8 mouse cellular contexts compared by ENCODE assay signal in the genomic region with DNA sequence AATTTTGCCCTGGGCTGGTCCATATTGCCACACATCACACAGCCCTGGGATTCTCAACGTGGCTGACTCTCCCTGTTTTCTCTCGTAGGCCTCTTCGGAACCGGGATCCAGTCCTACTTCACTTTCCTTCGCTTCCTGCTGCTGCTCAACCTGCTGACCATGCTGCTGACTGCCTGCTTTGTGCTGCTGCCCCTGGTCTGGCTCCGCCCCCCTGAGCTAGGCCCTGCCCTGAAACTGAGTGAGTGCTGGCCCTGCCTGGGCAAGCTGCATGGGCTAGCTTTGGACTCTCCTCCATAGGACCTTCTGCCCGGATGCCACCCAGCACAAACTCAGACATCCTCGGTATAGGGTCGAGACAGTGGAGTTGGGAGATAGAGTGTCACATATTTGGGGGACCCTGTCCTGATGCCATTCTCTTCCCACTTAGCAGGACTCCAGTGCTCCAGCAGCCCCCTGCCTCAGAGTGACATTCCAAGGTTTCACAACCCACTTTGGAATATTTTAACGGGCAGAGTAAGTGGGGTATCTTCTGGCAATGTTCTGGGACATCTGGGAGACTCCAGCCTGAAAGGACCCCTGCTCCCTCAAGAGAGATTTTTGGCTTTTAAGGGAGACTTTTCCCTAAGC. TPM values are rescaled to one million over a fixed set of nuclear protein-coding genes. Genes with fewer than 3 reads are reported as not detected.
DNase-seq lines count a peak whose midpoint lies in the region; ATAC-seq and TF ChIP-seq lines count a peak whose summit lies in the region.

No protein-coding gene starts in this region.

- peak overlapping the region; percentile 52 for H3K4me3 ChIP-seq in heart, embryonic 11.5 days (ENCODE audit: low read depth, low read length)
- no peak overlapping the region for H3K4me3 ChIP-seq in kidney, postnatal 0 days (replicated peaks; ENCODE audit: low read depth, low read length)
- peak overlapping the region; percentile 52 for H3K4me3 ChIP-seq in midbrain, embryonic 10.5 days
- peak overlapping the region; percentile 29 for H3K4me3 ChIP-seq in stomach, embryonic 16.5 days (replicated peaks; ENCODE audit: low read length)

- peaks cover 41% of the 10 kb centered on the region for H3K4me1 ChIP-seq in heart, embryonic 11.5 days (ENCODE audit: control insufficient read depth, insufficient read depth, low read length)
- peaks cover 32% of the 10 kb centered on the region for H3K4me1 ChIP-seq in kidney, postnatal 0 days (replicated peaks; ENCODE audit: insufficient read depth, low read length)
- peaks cover 52% of the 10 kb centered on the region for H3K4me1 ChIP-seq in midbrain, embryonic 10.5 days
- H3K4me1 ChIP-seq in stomach, embryonic 16.5 days (ENCODE audit: control insufficient read depth, insufficient read depth, low read length): peaks cover 38% of the 10 kb centered on the region

- intact Hi-C loops in heart, postnatal 25 days (cut with DNase I): no loop called here

- H3K27ac ChIP-seq in heart, embryonic 11.5 days (ENCODE audit: low read depth, low read length): peak overlapping the region; percentile 96
- no peak overlapping the region for H3K27ac ChIP-seq in kidney, postnatal 0 days
- H3K27ac ChIP-seq in midbrain, embryonic 10.5 days (replicated peaks): peak overlapping the region; percentile 69; the same call in 1 of the 2 replicates
- peak overlapping the region; percentile 14; the same call in 1 of the 2 replicates for H3K27ac ChIP-seq in stomach, embryonic 16.5 days (ENCODE audit: low read length)

- ATAC-seq in heart, embryonic 11.5 days (replicated peaks; ENCODE audit: insufficient number of reproducible peaks, low FRiP score, low TSS enrichment): no peak; the same call in 1 of the 2 replicates
- ATAC-seq in kidney, postnatal 0 days (replicated peaks; ENCODE audit: low FRiP score, low read depth): no peak
- no peak for ATAC-seq in stomach, embryonic 16.5 days (ENCODE audit: insufficient read depth, low FRiP score)

- H3K27me3 ChIP-seq in heart, embryonic 11.5 days (ENCODE audit: control insufficient read depth, insufficient read depth, low read length): peaks cover 17% of the 10 kb centered on the region
- no peaks in the 10 kb centered on the region for H3K27me3 ChIP-seq in kidney, postnatal 0 days (ENCODE audit: insufficient read depth, low read length)
- peaks cover 77% of the 10 kb centered on the region for H3K27me3 ChIP-seq in midbrain, embryonic 10.5 days (ENCODE audit: low read depth, poor library complexity, severe bottlenecking)
- H3K27me3 ChIP-seq in stomach, embryonic 16.5 days (ENCODE audit: control insufficient read depth, insufficient read depth, low read length): no peaks in the 10 kb centered on the region

- H3K36me3 ChIP-seq in heart, embryonic 11.5 days (ENCODE audit: control insufficient read depth, insufficient read depth, low read length): no peaks in the 10 kb centered on the region
- H3K36me3 ChIP-seq in kidney, postnatal 0 days (ENCODE audit: insufficient read depth, low read length): no peaks in the 10 kb centered on the region
- no peaks in the 10 kb centered on the region for H3K36me3 ChIP-seq in midbrain, embryonic 10.5 days
- H3K36me3 ChIP-seq in stomach, embryonic 16.5 days (ENCODE audit: control insufficient read depth, insufficient read depth, low read length): no peaks in the 10 kb centered on the region

- TF ChIP-seq CTCF in kidney, postnatal 0 days (IDR thresholded peaks at IDR 0.05; ENCODE audit: low read depth): no peak

- peak overlapping the region; percentile 74; the same call in 1 of the 2 replicates for H3K9ac ChIP-seq in heart, embryonic 11.5 days (ENCODE audit: low read depth, low read length)
- H3K9ac ChIP-seq in kidney, postnatal 0 days (ENCODE audit: low read depth, low read length): peak overlapping the region; percentile 52; the same call in 1 of the 2 replicates
- H3K9ac ChIP-seq in stomach, embryonic 16.5 days (ENCODE audit: low read length): peak overlapping the region; percentile 54

- WGBS in heart, embryonic 11.5 days (ENCODE audit: insufficient replicate concordance): 39% methylated on average over 10 of the region's 10 CpGs
- WGBS in kidney, postnatal 0 days: 42% methylated on average over 10 of the region's 10 CpGs
- WGBS in midbrain, embryonic 10.5 days: 32% methylated on average over 10 of the region's 10 CpGs
- 47% methylated on average over 10 of the region's 10 CpGs for WGBS in stomach, embryonic 16.5 days

- H3K9me3 ChIP-seq in heart, embryonic 11.5 days (replicated peaks; ENCODE audit: control insufficient read depth, low read length): no peaks in the 10 kb centered on the region
- no peaks in the 10 kb centered on the region for H3K9me3 ChIP-seq in kidney, postnatal 0 days (replicated peaks; ENCODE audit: low read length)
- no peaks in the 10 kb centered on the region for H3K9me3 ChIP-seq in midbrain, embryonic 10.5 days (replicated peaks)
- no peaks in the 10 kb centered on the region for H3K9me3 ChIP-seq in stomach, embryonic 16.5 days (replicated peaks; ENCODE audit: control insufficient read depth, low read length)

- peak; percentile 51 to 55 for DNase-seq in heart, adult 18-20 months
- DNase-seq in heart, postnatal 25 days (ENCODE audit: low spot score): no peak
- peak; percentile 53 for DNase-seq in kidney, postnatal 0 days (ENCODE audit: low spot score)
- DNase-seq in midbrain, embryonic 10.5 days (ENCODE audit: low spot score): no peak
- DNase-seq in gastrocnemius, adult 18-20 months (ENCODE audit: low spot score): no peak
- no peak for DNase-seq in gastrocnemius, adult 8-10 months (ENCODE audit: low spot score in 2 of 2)

- peak overlapping the region; percentile 99 for H3K4me2 ChIP-seq in heart, embryonic 11.5 days
- H3K4me2 ChIP-seq in kidney, postnatal 0 days (ENCODE audit: low read length): peak overlapping the region; percentile 97
- peak overlapping the region; percentile 83 for H3K4me2 ChIP-seq in stomach, embryonic 16.5 days (ENCODE audit: low read depth, low read length)

RNA-seq across cellular contexts. Expression of a gene that starts 1.8 kb away (rescaled TPM):
- total RNA-seq in heart, adult 18-20 months (2021): 10 to 100 TPM; 11.6 to 16.4 TPM
- total RNA-seq in heart, postnatal 25 days (2021): 10 to 100 TPM; 14.4 to 18.8 TPM
- polyA plus RNA-seq in heart, embryonic 11.5 days (2014; fragmentation: Nextera tagmentation; extraction: Ambion mirVana): 23.8 and 26.2 TPM in 2 replicates
- polyA plus RNA-seq in kidney, postnatal 0 days (2015; fragmentation: Nextera tagmentation; extraction: Ambion mirVana): 38.8 and 39.2 TPM in 2 replicates
- polyA plus RNA-seq in midbrain, embryonic 10.5 days (2016; fragmentation: Nextera tagmentation; extraction: Ambion mirVana): 10.1 and 10.5 TPM in 2 replicates
- 31.6 and 36.8 TPM in 2 replicates for polyA plus RNA-seq in stomach, embryonic 16.5 days (2015; fragmentation: Nextera tagmentation; extraction: Ambion mirVana)
- total RNA-seq in gastrocnemius, adult 18-20 months (2021): 1 to 10 TPM; 2.5 to 4.9 TPM
- total RNA-seq in gastrocnemius, adult 8-10 months (2022): 1 to 10 TPM; 2.4 to 6.4 (median 4.5) TPM

RNA-seq across cellular contexts. Expression of a gene that starts 1.9 kb away (rescaled TPM):
- total RNA-seq in heart, adult 18-20 months (2021): 1 to 10 TPM; 4.6 to 5.6 TPM
- 1 to 10 TPM; 2.9 to 3.4 TPM for total RNA-seq in heart, postnatal 25 days (2021)
- 4.4 and 4.5 TPM in 2 replicates for polyA plus RNA-seq in heart, embryonic 11.5 days (2014; fragmentation: Nextera tagmentation; extraction: Ambion mirVana)
- 2.3 and 3.6 TPM in 2 replicates for polyA plus RNA-seq in kidney, postnatal 0 days (2015; fragmentation: Nextera tagmentation; extraction: Ambion mirVana)
- polyA plus RNA-seq in midbrain, embryonic 10.5 days (2016; fragmentation: Nextera tagmentation; extraction: Ambion mirVana): 0.78 and 0.93 TPM in 2 replicates
- 3.2 and 3.7 TPM in 2 replicates for polyA plus RNA-seq in stomach, embryonic 16.5 days (2015; fragmentation: Nextera tagmentation; extraction: Ambion mirVana)
- total RNA-seq in gastrocnemius, adult 18-20 months (2021): under 1 TPM; 0.64 to 0.78 TPM
- under 1 TPM; 0.38 to 0.89 (median 0.43) TPM for total RNA-seq in gastrocnemius, adult 8-10 months (2022)

RNA-seq across cellular contexts. Expression of a gene that starts 13.7 kb away (rescaled TPM):
- not detected for total RNA-seq in heart, adult 18-20 months (2021)
- not detected for total RNA-seq in heart, postnatal 25 days (2021)
- polyA plus RNA-seq in heart, embryonic 11.5 days (2014; fragmentation: Nextera tagmentation; extraction: Ambion mirVana): 3.2 and 3.9 TPM in 2 replicates
- not detected in 2 replicates for polyA plus RNA-seq in kidney, postnatal 0 days (2015; fragmentation: Nextera tagmentation; extraction: Ambion mirVana)
- polyA plus RNA-seq in midbrain, embryonic 10.5 days (2016; fragmentation: Nextera tagmentation; extraction: Ambion mirVana): 1.4 and 2.2 TPM in 2 replicates
- 2.5 and 4.7 TPM in 2 replicates for polyA plus RNA-seq in stomach, embryonic 16.5 days (2015; fragmentation: Nextera tagmentation; extraction: Ambion mirVana)
- not detected for total RNA-seq in gastrocnemius, adult 18-20 months (2021)
- total RNA-seq in gastrocnemius, adult 8-10 months (2022): not detected

RNA-seq across cellular contexts. Expression of a gene that starts 25.7 kb away (rescaled TPM):
- total RNA-seq in heart, adult 18-20 months (2021): 1 to 10 TPM in 1 of 2 experiments, under 1 TPM in 1; 0.87 to 1.4 TPM
- total RNA-seq in heart, postnatal 25 days (2021): 1 to 10 TPM in 1 of 2 experiments, under 1 TPM in 1; 0.36 to 1.2 TPM
- 0.34 and 0.62 TPM in 2 replicates for polyA plus RNA-seq in heart, embryonic 11.5 days (2014; fragmentation: Nextera tagmentation; extraction: Ambion mirVana)
- 0.19 and 0.21 TPM in 2 replicates for polyA plus RNA-seq in kidney, postnatal 0 days (2015; fragmentation: Nextera tagmentation; extraction: Ambion mirVana)
- 0.14 and 0.58 TPM in 2 replicates for polyA plus RNA-seq in midbrain, embryonic 10.5 days (2016; fragmentation: Nextera tagmentation; extraction: Ambion mirVana)
- polyA plus RNA-seq in stomach, embryonic 16.5 days (2015; fragmentation: Nextera tagmentation; extraction: Ambion mirVana): 0.16 and 0.68 TPM in 2 replicates
- total RNA-seq in gastrocnemius, adult 18-20 months (2021): under 1 TPM; 0.47 to 0.68 TPM
- 1 to 10 TPM in 2 of 4 experiments, under 1 TPM in 1, not detected in 1; 0.46 to 1.2 (median 1.1) TPM for total RNA-seq in gastrocnemius, adult 8-10 months (2022)

RNA-seq across cellular contexts. Expression of a gene that starts 25.7 kb away (rescaled TPM):
- 100 to 1,000 TPM; 112 TPM for total RNA-seq in heart, adult 18-20 months (2021)
- total RNA-seq in heart, postnatal 25 days (2021): 100 to 1,000 TPM; 109 to 113 TPM
- 78.7 and 79.2 TPM in 2 replicates for polyA plus RNA-seq in heart, embryonic 11.5 days (2014; fragmentation: Nextera tagmentation; extraction: Ambion mirVana)
- 107 and 115 TPM in 2 replicates for polyA plus RNA-seq in kidney, postnatal 0 days (2015; fragmentation: Nextera tagmentation; extraction: Ambion mirVana)
- polyA plus RNA-seq in midbrain, embryonic 10.5 days (2016; fragmentation: Nextera tagmentation; extraction: Ambion mirVana): 36.2 and 39.4 TPM in 2 replicates
- 129 and 157 TPM in 2 replicates for polyA plus RNA-seq in stomach, embryonic 16.5 days (2015; fragmentation: Nextera tagmentation; extraction: Ambion mirVana)
- total RNA-seq in gastrocnemius, adult 18-20 months (2021): 100 to 1,000 TPM; 182 to 192 TPM
- total RNA-seq in gastrocnemius, adult 8-10 months (2022): 100 to 1,000 TPM; 182 to 198 (median 184) TPM

Comparison
In these comparisons a context has a peak if more than half of its experiments do, and no peak if none do; other contexts are left out.
1. DNase-seq: peak in heart, adult 18-20 months (2 of 2) and kidney, postnatal 0 days (single experiment); none in heart, postnatal 25 days (single experiment), midbrain, embryonic 10.5 days (single experiment), gastrocnemius, adult 18-20 months (single experiment) and gastrocnemius, adult 8-10 months (0 of 2).
2. Peak in every context shown above with its lines, with median percentiles within 50 percentile points of each other: H3K4me2 ChIP-seq and H3K9ac ChIP-seq.